ENCODE assay signal across 29 mouse cellular contexts in genomic region chr9:37849267-37849666, GRCm38 (mm10). TPM values are rescaled to one million over a fixed set of nuclear protein-coding genes. Genes with fewer than 3 reads are reported as not detected.
A peak's percentile ranks its signal among the peaks of the same experiment; 100 is the strongest.
DNase-seq lines count a peak whose midpoint lies in the region; ATAC-seq and TF ChIP-seq lines count a peak whose summit lies in the region.
"Had no signal": no experiment of that assay in that cellular context is flagged by ENCODE, and none has a peak within 500 bp of the region (broad histone marks: within the 10 kb centered on the region; RNA-seq: fewer than 3 reads in every experiment).

No protein-coding gene starts in this region.

- no peak for TF ChIP-seq CTCF in left cerebral cortex, adult 2 months (IDR thresholded peaks at IDR 0.05)

- peak; percentile 83 for ATAC-seq in frontal cortex, adult (ENCODE audit: low TSS enrichment)
- ATAC-seq in activated CD4-positive, CD25-positive, alpha-beta regulatory T cell, adult 4 months = no peak
- ATAC-seq: CD4-positive, CD25-positive, alpha-beta regulatory T cell, adult 4 months; Patski had no signal

- no peak overlapping the region for H3K4me3 ChIP-seq in left cerebral cortex, adult 2 months

- no peak for DNase-seq in frontal cortex, adult 2 months (ENCODE audit: extremely low spot score in 1 of 2, low spot score in 1 of 2)
- no peak for DNase-seq in left cerebral cortex, adult 2 months (ENCODE audit: extremely low spot score in 1 of 2, low spot score in 2 of 2)
- no peak for DNase-seq in left cerebral cortex, adult 9 months (ENCODE audit: low spot score in 2 of 2)
- peak; percentile 63 for DNase-seq in brain, adult 2 months (ENCODE audit: low read depth, low spot score)
- DNase-seq in fat pad, adult 2 months (ENCODE audit: extremely low read depth, low read depth, low spot score) = peak; percentile 23
- no peak for DNase-seq in adrenal gland, postnatal 14 days
- DNase-seq: adrenal gland, adult 2 months; adrenal gland, adult 8-10 months; adrenal gland, postnatal 10 days; adrenal gland, postnatal 25 days; adrenal gland, postnatal 36 days; B cell, adult 2 months; cerebellum, adult 11 months; cerebellum, adult 11-12 months; cerebellum, adult 18-20 months; cerebellum, adult 2 months; cerebellum, adult 8-10 months had no signal

- H3K27ac ChIP-seq in left cerebral cortex, adult 2 months = peak overlapping the region; percentile 40; the same call in 1 of the 2 replicates

- intact Hi-C loops in left cerebral cortex, adult 2 months (cut with DNase I) = no loop called here

RNA-seq across cellular contexts. Expression of gene Olfr877, which starts 4.8 kb away (rescaled TPM):
- polyA plus RNA-seq in frontal cortex, adult 2 months (2012; rRNA removed) = 0.28 and 0.34 TPM in 2 replicates
- under 1 TPM in 1 of 2 experiments, not detected in 1; 0.25 TPM for total RNA-seq in left cerebral cortex, adult 2 months (2021)
- polyA plus RNA-seq in activated CD4-positive, CD25-positive, alpha-beta regulatory T cell, adult 4 months (2017; shearing (Covaris generic)) = not detected
- not detected in 2 replicates for total RNA-seq in adrenal gland, postnatal 14 days (2021)
- total RNA-seq: adrenal gland, adult 8-10 months; adrenal gland, postnatal 10 days; adrenal gland, postnatal 4 days; CH12.LX; ES-E14; G1E; MEL had no signal
- polyA plus RNA-seq: brain, embryonic 14.5 days; C2C12; CD4-positive, CD25-positive, alpha-beta regulatory T cell, adult 4 months; cerebellum, adult 2 months; G1E; Patski had no signal

RNA-seq across cellular contexts. Expression of gene Olfr876, which starts 46.4 kb away (rescaled TPM):
- polyA plus RNA-seq in frontal cortex, adult 2 months (2012; rRNA removed) = not detected in 2 replicates
- not detected for total RNA-seq in left cerebral cortex, adult 2 months (2021)
- polyA plus RNA-seq in activated CD4-positive, CD25-positive, alpha-beta regulatory T cell, adult 4 months (2017; shearing (Covaris generic)) = under 1 TPM; 0.10 to 0.20 TPM
- not detected in 2 replicates for total RNA-seq in adrenal gland, postnatal 14 days (2021)
- total RNA-seq: adrenal gland, adult 18-20 months; adrenal gland, adult 2 months; adrenal gland, adult 8-10 months; adrenal gland, postnatal 10 days; adrenal gland, postnatal 25 days; adrenal gland, postnatal 36 days; adrenal gland, postnatal 4 days; CH12.LX; ES-E14; MEL had no signal
- polyA plus RNA-seq: adrenal gland, adult 2 months; brain, embryonic 14.5 days; C2C12; CD4-positive, CD25-positive, alpha-beta regulatory T cell, adult 4 months; cerebellum, adult 2 months; G1E; Patski had no signal

RNA-seq across cellular contexts. Expression of gene Olfr145, which starts 47.3 kb away (rescaled TPM):
- polyA plus RNA-seq in frontal cortex, adult 2 months (2012; rRNA removed) = not detected in 2 replicates
- total RNA-seq in left cerebral cortex, adult 2 months (2021) = under 1 TPM; 0.05 to 0.07 TPM
- under 1 TPM; 0.11 to 0.15 TPM for polyA plus RNA-seq in activated CD4-positive, CD25-positive, alpha-beta regulatory T cell, adult 4 months (2017; shearing (Covaris generic))
- not detected in 2 replicates for total RNA-seq in adrenal gland, postnatal 14 days (2021)
- total RNA-seq: adrenal gland, adult 18-20 months; adrenal gland, adult 2 months; adrenal gland, adult 8-10 months; adrenal gland, postnatal 10 days; adrenal gland, postnatal 25 days; adrenal gland, postnatal 36 days; adrenal gland, postnatal 4 days; CH12.LX; ES-E14; MEL had no signal
- polyA plus RNA-seq: adrenal gland, adult 2 months; brain, embryonic 14.5 days; C2C12; CD4-positive, CD25-positive, alpha-beta regulatory T cell, adult 4 months; cerebellum, adult 2 months; G1E; Patski had no signal

Comparison
In these comparisons a context has a peak if more than half of its experiments do, and no peak if none do; other contexts are left out.
1. DNase-seq: peak in brain, adult 2 months (single experiment) and fat pad, adult 2 months (single experiment); none in frontal cortex, adult 2 months (0 of 2), left cerebral cortex, adult 2 months (0 of 2), left cerebral cortex, adult 9 months (0 of 2) and adrenal gland, postnatal 14 days (single experiment).